Mouse (Mus musculus): ENCODE measurements at regions not wholly inside any gene's neighbourhood (a gene's known extent, or its start where the extent isn't known, plus 50 kb on each side); places are given as distances from the start of the nearest gene placed in this dataset.

- intact Hi-C loops (cut with DNase I) = loop anchor here (10.0 kb wide), 1 partner anchor 106 kb away; no protein-coding TSS in a partner anchor
Measured at GRCm38 (mm10) chr13:82360711-82361110, 577.8 kb downstream of the Cetn3 start.

GRCm38 (mm10) chr13:82361379-82361778, 578.5 kb downstream of the Cetn3 start:
- intact Hi-C loops (cut with DNase I) = loop anchor here (10.0 kb wide), 1 partner anchor 107 kb away; no protein-coding TSS in a partner anchor
- DNase-seq (ENCODE audit: low spot score) = no peak

More at GRCm38 (mm10) chr13:82360711-82361110, 577.8 kb downstream of the Cetn3 start:
- DNase-seq (ENCODE audit: low spot score) = no peak

GRCm38 (mm10) chr13:82366768-82367167, 583.9 kb downstream of the Cetn3 start:
- no peak for DNase-seq (ENCODE audit: low spot score)
- intact Hi-C loops (cut with DNase I) = loop anchor here (10.0 kb wide), 1 partner anchor 112 kb away; no protein-coding TSS in a partner anchor

GRCm38 (mm10) chr13:82371579-82371978, 588.7 kb downstream of the Cetn3 start:
- no peak for DNase-seq (ENCODE audit: low spot score)
- intact Hi-C loops (cut with DNase I) = no loop called here

GRCm38 (mm10) chr13:82372612-82373011, 589.7 kb downstream of the Cetn3 start:
- no peak for DNase-seq (ENCODE audit: low spot score)
- intact Hi-C loops (cut with DNase I) = no loop called here

GRCm38 (mm10) chr13:82392908-82393307, 610.0 kb downstream of the Cetn3 start:
- no peak for DNase-seq (ENCODE audit: low spot score)
- intact Hi-C loops (cut with DNase I) = no loop called here

GRCm38 (mm10) chr13:82393496-82393895, 610.6 kb downstream of the Cetn3 start:
- intact Hi-C loops (cut with DNase I) = no loop called here
- no peak for DNase-seq (ENCODE audit: low spot score)

- intact Hi-C loops (cut with DNase I) = no loop called here
- no peak for DNase-seq (ENCODE audit: low spot score)
Measured at GRCm38 (mm10) chr13:82413677-82414076, 630.8 kb downstream of the Cetn3 start.

- no peak for DNase-seq (ENCODE audit: low spot score)
- intact Hi-C loops (cut with DNase I) = no loop called here
Measured at GRCm38 (mm10) chr13:82420966-82421365, 638.1 kb downstream of the Cetn3 start.

- no peak for DNase-seq (ENCODE audit: low spot score)
- intact Hi-C loops (cut with DNase I) = no loop called here
Measured at GRCm38 (mm10) chr13:82423911-82424654, 641.2 kb downstream of the Cetn3 start.

- intact Hi-C loops (cut with DNase I) = no loop called here
- no peak for DNase-seq (ENCODE audit: low spot score)
Measured at GRCm38 (mm10) chr13:82424732-82425341, 642.0 kb downstream of the Cetn3 start.

GRCm38 (mm10) chr13:82432411-82432810, 649.5 kb downstream of the Cetn3 start:
- intact Hi-C loops (cut with DNase I) = no loop called here
- no peak for DNase-seq (ENCODE audit: low spot score)

- DNase-seq (ENCODE audit: low spot score) = no peak
- intact Hi-C loops (cut with DNase I) = no loop called here
Measured at GRCm38 (mm10) chr13:82439294-82439693, 656.4 kb downstream of the Cetn3 start.

GRCm38 (mm10) chr13:82453650-82454049, 670.8 kb downstream of the Cetn3 start:
- DNase-seq (ENCODE audit: low spot score) = no peak
- intact Hi-C loops (cut with DNase I) = no loop called here

GRCm38 (mm10) chr13:82483265-82483929, 700.5 kb downstream of the Cetn3 start:
- no peak for DNase-seq (ENCODE audit: low spot score)

GRCm38 (mm10) chr13:82496606-82497005, 713.7 kb downstream of the Cetn3 start:
- no peak for DNase-seq (ENCODE audit: low spot score)
- intact Hi-C loops (cut with DNase I) = no loop called here

More at GRCm38 (mm10) chr13:82483265-82483929, 700.5 kb downstream of the Cetn3 start:
- intact Hi-C loops (cut with DNase I) = no loop called here

- DNase-seq (ENCODE audit: low spot score) = no peak
- intact Hi-C loops (cut with DNase I) = no loop called here
Measured at GRCm38 (mm10) chr13:82508176-82508575, 725.3 kb downstream of the Cetn3 start.

GRCm38 (mm10) chr13:82509512-82509911, 726.6 kb downstream of the Cetn3 start:
- no peak for DNase-seq (ENCODE audit: low spot score)
- intact Hi-C loops (cut with DNase I) = no loop called here
